Mouse (Mus musculus) lung, postnatal 0 days (tissue): ENCODE data around the gene Qrfpr. TPM values are rescaled to one million over a fixed set of nuclear protein-coding genes. Genes with fewer than 3 reads are reported as not detected.

Source experiments
- ATAC-seq: fragments of 200-750 bp; cut with Nextera tagmentation; 2 replicates; pipeline ENCODE4 v1.8.0; 2017; ENCODE audit warnings: moderate library complexity
- DNase-seq: peaks from one replicate; pipeline ENCODE4 v3.0.0-alpha.2; 2016; ENCODE audit warnings: low spot score
- H3K27ac ChIP-seq: fragments of 300-500 bp; sonication (generic); 2 replicates; pipeline ENCODE4 v1.5.1; 2014; ENCODE audit warnings: antibody characterized with exemption, mild to moderate bottlenecking, low read length, mixed read lengths
- H3K27me3 ChIP-seq: fragments of 300-500 bp; sonication (generic); replicated peaks from 2 replicates; pipeline ENCODE4 v1.6.1; 2014; ENCODE audit warnings: low read length, mixed read lengths; ENCODE audit not compliant: insufficient read depth
- H3K36me3 ChIP-seq: fragments of 300-500 bp; sonication (generic); 2 replicates; pipeline ENCODE4 v1.6.1; 2014; ENCODE audit warnings: low read length, mixed read lengths; ENCODE audit not compliant: insufficient read depth
- H3K4me1 ChIP-seq: fragments of 300-500 bp; sonication (generic); 2 replicates; pipeline ENCODE4 v1.6.1; 2014; ENCODE audit warnings: antibody characterized with exemption, low read depth, low read length, mixed read lengths; ENCODE audit not compliant: insufficient read depth
- H3K4me2 ChIP-seq: fragments of 300-500 bp; sonication (generic); replicated peaks from 2 replicates; pipeline ENCODE4 v1.6.1; 2014; ENCODE audit warnings: low read depth, mild to moderate bottlenecking, low read length, moderate library complexity, mixed read lengths
- H3K4me3 ChIP-seq: fragments of 300-500 bp; sonication (generic); 2 replicates; pipeline ENCODE4 v1.5.1; 2014; ENCODE audit warnings: low read depth, low read length
- H3K9ac ChIP-seq: fragments of 300-500 bp; sonication (generic); replicated peaks from 2 replicates; pipeline ENCODE4 v1.6.1; 2014; ENCODE audit warnings: low read depth, mild to moderate bottlenecking
- H3K9me3 ChIP-seq: fragments of 300-500 bp; sonication (generic); 2 replicates; pipeline ENCODE4 v1.6.1; 2016; ENCODE audit warnings: low read length, mixed read lengths
- CTCF ChIP-seq: IDR thresholded peaks from 2 replicates; pipeline ENCODE4 v1.5.1; 2016; ENCODE audit warnings: antibody characterized with exemption, mild to moderate bottlenecking
- EP300 ChIP-seq: IDR thresholded peaks from 2 replicates; pipeline ENCODE4 v1.6.1; 2016; ENCODE audit warnings: antibody characterized with exemption, mild to moderate bottlenecking, control low read depth
- WGBS: fragments of 180-500 bp; shearing (Covaris S2); extraction: QIAGEN DNeasy Blood & Tissue Kit; methylation state at CpG from one replicate; pipeline ENCODE4 v1.1.7; 2014; 5-methylcytosine and 5-hydroxymethylcytosine counted together
- polyA plus RNA-seq: library from polyadenylated mRNA; unstranded; fragments of >200 nt; fragmentation: Nextera tagmentation; extraction: Ambion mirVana; gene quantifications from 2 replicates; pipeline ENCODE4 v1.2.1, GENCODE M21; 2015

Gene Qrfpr
- polyA plus RNA-seq, 1 experiment from 2014 or later, result 0.75 TPM

- Histone ChIP-seq H3K27me3 (no peaks in the 10 kb centered on the region), H3K36me3 (no peaks in the 10 kb centered on the region), H3K4me1 (no peaks in the 10 kb centered on the region), H3K4me3 (no peak overlapping the region), H3K4me2 (no peak overlapping the region), H3K9ac (no peak overlapping the region), H3K27ac (no peak overlapping the region), H3K9me3 (no peaks in the 10 kb centered on the region)
- DNase-seq (peak; percentile 81), ATAC-seq (peak; percentile 91)
- WGBS, result 46% methylated on average over 7 of the region's 7 CpGs
- TF ChIP-seq CTCF (no peak), EP300 (no peak)
These were observed 19.2 kb downstream of the Qrfpr start for GRCm38 (mm10) chr3:36202932-36203331.

DNA sequence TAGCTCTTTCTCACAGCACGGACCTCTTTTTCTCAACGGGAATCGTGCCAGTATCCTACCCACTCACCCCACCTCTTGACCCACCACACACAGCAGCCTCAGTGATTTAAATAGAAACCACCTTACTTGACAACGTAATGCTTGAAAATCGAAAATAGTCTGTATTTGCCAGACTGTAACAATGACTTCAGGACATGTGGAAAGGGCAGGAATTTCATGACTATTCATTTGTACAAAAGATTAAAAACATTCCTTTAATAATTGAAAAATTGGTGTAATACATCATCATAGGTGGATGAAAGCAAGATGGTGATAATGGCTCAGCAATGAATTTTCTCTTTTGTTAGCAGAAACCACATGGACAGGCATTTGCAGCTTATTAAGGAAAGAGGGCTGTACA lies 21.0 kb downstream of the Qrfpr start:
- no peaks in the 10 kb centered on the region for H3K27me3 ChIP-seq
- no peak for ATAC-seq
- no peak overlapping the region for H3K27ac ChIP-seq
- no peak overlapping the region for H3K4me2 ChIP-seq
- DNase-seq, result no peak
- H3K4me3 ChIP-seq, result no peak overlapping the region
- H3K4me1 ChIP-seq, result no peaks in the 10 kb centered on the region
- H3K9me3 ChIP-seq, result no peaks in the 10 kb centered on the region
- WGBS, result 49% methylated on average over 5 of the region's 5 CpGs
- H3K36me3 ChIP-seq, result no peaks in the 10 kb centered on the region
- H3K9ac ChIP-seq, result no peak overlapping the region
- TF ChIP-seq EP300 (no peak), CTCF (no peak)

DNA sequence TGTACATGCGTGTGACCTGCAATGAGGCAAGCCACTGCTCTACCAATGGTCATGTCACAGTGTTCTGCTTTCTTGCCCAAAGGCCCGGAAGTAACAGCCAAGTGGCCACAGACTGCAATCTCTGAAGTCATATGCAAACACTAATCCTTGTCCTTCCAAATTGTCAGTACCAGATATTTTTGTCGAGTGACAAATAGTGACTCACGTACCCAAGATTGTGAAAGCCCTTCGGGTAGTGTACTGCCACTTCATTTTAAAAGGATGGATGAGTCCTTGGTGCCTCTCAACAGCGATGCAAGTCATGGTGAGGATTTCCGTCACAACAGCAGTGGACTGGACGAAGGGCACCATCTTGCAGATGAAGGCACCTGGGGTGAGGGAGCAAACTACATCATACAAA lies 32.9 kb downstream of the Qrfpr start:
- Histone ChIP-seq H3K27me3 (no peaks in the 10 kb centered on the region), H3K9ac (no peak overlapping the region), H3K4me2 (no peak overlapping the region), H3K9me3 (no peaks in the 10 kb centered on the region), H3K4me3 (no peak overlapping the region), H3K36me3 (no peaks in the 10 kb centered on the region), H3K27ac (no peak overlapping the region), H3K4me1 (no peaks in the 10 kb centered on the region)
- no peak for TF ChIP-seq CTCF
- TF ChIP-seq EP300, result no peak
- no peak for DNase-seq
- WGBS, result 80% methylated on average over 8 of the region's 8 CpGs
- no peak for ATAC-seq

DNA sequence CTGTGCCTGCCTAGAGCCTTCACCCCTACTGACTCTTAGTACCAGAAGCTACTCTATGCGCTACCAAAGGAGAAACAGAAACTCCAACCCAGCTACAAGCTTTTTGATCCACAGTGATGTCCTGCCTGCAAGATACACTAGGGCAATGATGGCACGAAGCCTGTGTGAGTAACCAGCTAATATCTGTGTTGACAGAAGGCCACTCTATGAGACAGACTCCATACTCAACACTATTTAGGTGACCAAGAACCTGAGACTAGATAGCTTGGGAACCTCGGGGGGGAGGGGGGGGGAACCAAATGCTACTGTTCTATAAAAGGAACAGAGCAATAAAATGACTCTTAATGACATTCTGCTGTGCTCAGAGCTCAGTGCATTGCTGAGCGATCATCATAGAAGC lies 35.6 kb downstream of the Qrfpr start:
- no peaks in the 10 kb centered on the region for H3K9me3 ChIP-seq
- DNase-seq, result no peak
- H3K4me2 ChIP-seq, result no peak overlapping the region
- WGBS, result 81% methylated on average over 4 of the region's 4 CpGs
- no peak for ATAC-seq
- no peaks in the 10 kb centered on the region for H3K36me3 ChIP-seq
- no peak overlapping the region for H3K9ac ChIP-seq
- no peak overlapping the region for H3K4me3 ChIP-seq
- no peak for TF ChIP-seq EP300
- TF ChIP-seq CTCF, result no peak
- no peak overlapping the region for H3K27ac ChIP-seq
- H3K4me1 ChIP-seq, result no peaks in the 10 kb centered on the region
- H3K27me3 ChIP-seq, result no peaks in the 10 kb centered on the region

- 5% methylated on average over 4 of the region's 4 CpGs for WGBS
- DNase-seq (peak; percentile 75), ATAC-seq (no peak)
- no peaks in the 10 kb centered on the region for H3K4me1 ChIP-seq
- H3K36me3 ChIP-seq, result no peaks in the 10 kb centered on the region
- H3K4me2 ChIP-seq, result no peak overlapping the region
- no peaks in the 10 kb centered on the region for H3K27me3 ChIP-seq
- H3K9ac ChIP-seq, result no peak overlapping the region
- TF ChIP-seq EP300 (no peak), CTCF (peak; percentile 73)
- H3K9me3 ChIP-seq, result no peaks in the 10 kb centered on the region
- no peak overlapping the region for H3K4me3 ChIP-seq
- H3K27ac ChIP-seq, result no peak overlapping the region
These were observed 40.6 kb downstream of the Qrfpr start for GRCm38 (mm10) chr3:36181519-36181918.

DNA sequence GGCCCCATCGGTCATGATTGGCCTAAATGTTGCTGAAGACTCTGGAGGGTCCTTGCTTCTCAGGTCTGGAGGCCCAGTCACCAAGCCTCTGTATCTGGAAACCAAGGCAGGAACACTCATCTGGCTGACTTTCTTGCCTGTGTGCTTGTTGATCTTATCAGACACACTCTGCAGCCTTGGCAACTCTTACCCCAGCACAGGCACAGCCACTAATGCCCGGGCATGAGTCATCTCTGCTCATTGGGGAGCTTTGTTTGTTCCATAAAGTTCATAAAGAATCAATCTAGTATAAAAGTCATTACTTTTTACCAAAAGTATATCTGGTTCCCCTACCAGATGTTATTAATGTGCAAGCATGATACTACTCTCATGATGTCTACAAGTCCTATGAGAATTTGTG lies 48.4 kb downstream of the Qrfpr start:
- no peaks in the 10 kb centered on the region for H3K27me3 ChIP-seq
- TF ChIP-seq EP300 (no peak), CTCF (no peak)
- H3K36me3 ChIP-seq, result no peaks in the 10 kb centered on the region
- H3K4me1 ChIP-seq, result no peaks in the 10 kb centered on the region
- H3K27ac ChIP-seq, result no peak overlapping the region
- no peak overlapping the region for H3K4me3 ChIP-seq
- ATAC-seq, result no peak
- WGBS, result 86% methylated on average over 2 of the region's 2 CpGs
- no peak overlapping the region for H3K9ac ChIP-seq
- no peak overlapping the region for H3K4me2 ChIP-seq
- DNase-seq, result no peak
- no peaks in the 10 kb centered on the region for H3K9me3 ChIP-seq

DNA sequence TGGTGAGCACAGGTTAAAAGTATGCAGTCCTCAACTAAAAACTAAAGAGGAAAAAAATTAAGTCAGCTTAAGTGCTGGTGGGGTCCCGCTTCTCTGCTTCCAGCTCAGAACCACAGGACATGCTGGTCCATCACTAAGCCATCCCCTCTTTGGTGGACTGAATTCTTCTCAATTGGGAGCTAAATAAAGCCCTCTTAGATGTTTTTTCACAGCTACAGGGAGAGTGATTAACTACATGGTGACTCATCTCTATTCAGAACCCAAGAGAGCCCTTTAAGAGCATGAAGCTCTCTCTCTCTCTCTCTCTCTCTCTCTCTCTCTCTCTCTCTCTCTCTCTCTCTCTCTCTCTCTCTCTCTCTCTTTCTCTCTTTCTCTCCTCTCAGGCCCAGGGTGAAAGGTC lies 50.8 kb downstream of the Qrfpr start:
- no peak overlapping the region for H3K27ac ChIP-seq
- H3K4me2 ChIP-seq, result no peak overlapping the region
- ATAC-seq, result no peak
- WGBS, result 95% methylated on average over 1 of the region's 1 CpGs
- H3K27me3 ChIP-seq, result no peaks in the 10 kb centered on the region
- H3K36me3 ChIP-seq, result no peaks in the 10 kb centered on the region
- H3K4me3 ChIP-seq, result no peak overlapping the region
- H3K9me3 ChIP-seq, result no peaks in the 10 kb centered on the region
- DNase-seq, result no peak
- H3K9ac ChIP-seq, result no peak overlapping the region
- TF ChIP-seq EP300 (no peak), CTCF (no peak)
- H3K4me1 ChIP-seq, result no peaks in the 10 kb centered on the region
